Mouse (Mus musculus) 3134 (cell line): ENCODE data around the gene Ttc16.

Source experiments
- DNase-seq: peaks from one replicate; pipeline ENCODE4 v3.0.0-alpha.2; 2011; ENCODE audit warnings: low spot score; ENCODE audit not compliant: insufficient read length; ENCODE audit errors: extremely low read depth

Gene Ttc16

DNA sequence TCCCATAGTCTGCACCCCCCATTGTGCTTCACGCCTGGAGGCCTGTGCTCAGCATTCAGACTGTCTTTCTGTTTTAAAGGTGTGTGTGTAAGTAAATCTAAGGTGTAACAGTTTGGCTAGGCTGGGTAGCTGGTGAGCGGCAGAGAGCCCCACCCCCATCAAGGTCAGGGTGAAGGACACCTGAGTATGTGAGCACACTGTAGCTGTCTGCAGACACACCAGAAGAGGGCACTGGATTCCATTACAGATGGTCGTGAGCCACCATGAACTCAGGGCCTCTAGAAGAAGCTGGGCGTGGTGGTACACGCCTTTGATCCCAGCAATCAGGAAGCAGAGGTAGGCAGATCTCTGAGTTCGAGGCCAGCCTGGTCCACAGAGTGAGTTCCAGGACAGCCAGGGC is 6.3 kb upstream of the Ttc16 start:
- DNase-seq, result no peak

DNA sequence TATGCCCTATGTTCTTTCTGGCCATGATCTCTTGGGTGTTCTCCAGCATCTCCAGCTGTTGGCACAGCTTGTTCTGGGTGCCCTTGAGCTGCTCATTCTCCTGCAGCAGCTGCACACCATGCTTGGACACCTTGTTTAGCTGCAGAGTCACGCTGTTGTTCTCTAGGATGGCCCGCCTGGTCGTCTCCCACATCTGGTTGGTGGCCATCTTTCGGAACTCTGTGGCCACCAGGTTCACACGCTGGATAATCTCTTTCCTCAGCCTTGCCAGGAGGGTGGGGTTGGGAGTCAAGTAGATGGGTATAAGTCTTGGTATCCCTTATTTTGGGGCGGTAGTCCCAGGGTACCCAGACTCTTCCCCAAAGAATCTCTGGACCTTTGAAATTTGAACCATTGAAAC is 4.3 kb upstream of the Ttc16 start:
- DNase-seq, result no peak

- DNase-seq, result no peak
Measured at GRCm38 (mm10) chr2:32779131-32779530, 3.7 kb upstream of the Ttc16 start.

- DNase-seq, result no peak
Measured at GRCm38 (mm10) chr2:32778081-32778480, 2.6 kb upstream of the Ttc16 start.

- peak; percentile 76 for DNase-seq
Measured at GRCm38 (mm10) chr2:32776192-32776591, 759 bp upstream of the Ttc16 start.

- DNase-seq, result no peak
Measured at GRCm38 (mm10) chr2:32772626-32773279, 2.7 kb downstream of the Ttc16 start.

GRCm38 (mm10) chr2:32771886-32772285 is 3.5 kb downstream of the Ttc16 start:
- no peak for DNase-seq

DNA sequence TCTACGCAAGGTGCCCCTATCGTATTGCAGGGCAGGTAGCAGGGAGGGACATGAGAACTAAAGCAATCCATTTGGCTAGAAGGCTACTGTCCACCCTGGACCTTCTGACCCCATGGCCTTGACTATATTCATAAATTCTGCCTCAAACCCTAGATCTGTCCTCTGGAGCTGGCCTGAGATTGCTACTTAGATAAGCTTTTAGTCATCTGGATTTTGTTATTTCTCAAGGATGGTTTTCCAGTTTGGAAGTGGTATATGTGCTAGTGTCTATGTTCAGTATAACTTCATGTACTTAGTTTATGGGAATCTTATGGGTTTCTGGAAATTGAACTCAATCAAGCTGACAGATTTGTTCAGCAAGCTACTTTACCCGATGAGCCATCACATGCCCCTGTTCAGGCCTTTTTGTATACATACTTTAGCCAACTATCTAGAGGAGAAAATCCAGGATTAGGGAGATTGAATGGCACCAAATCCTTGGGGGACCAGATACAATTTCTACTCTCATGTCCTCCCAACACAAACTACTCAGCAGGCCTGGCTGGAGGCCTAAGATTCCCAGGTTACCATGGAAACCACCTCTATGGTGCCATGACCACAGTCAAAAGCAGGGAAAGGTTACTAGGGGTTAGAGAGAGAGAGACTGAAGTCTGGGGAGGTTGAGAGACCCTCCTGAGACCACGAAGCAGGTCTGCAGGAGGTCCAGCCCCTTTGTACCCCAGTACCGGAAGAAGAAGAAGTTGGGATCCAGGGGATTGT is 5.9 kb downstream of the Ttc16 start:
- no peak for DNase-seq

GRCm38 (mm10) chr2:32768661-32769285 is 6.7 kb downstream of the Ttc16 start:
- DNase-seq, result no peak

- no peak for DNase-seq
Measured at GRCm38 (mm10) chr2:32767241-32767640, 8.2 kb downstream of the Ttc16 start.

- no peak for DNase-seq
Measured at GRCm38 (mm10) chr2:32763353-32763752, 12.1 kb downstream of the Ttc16 start.

DNA sequence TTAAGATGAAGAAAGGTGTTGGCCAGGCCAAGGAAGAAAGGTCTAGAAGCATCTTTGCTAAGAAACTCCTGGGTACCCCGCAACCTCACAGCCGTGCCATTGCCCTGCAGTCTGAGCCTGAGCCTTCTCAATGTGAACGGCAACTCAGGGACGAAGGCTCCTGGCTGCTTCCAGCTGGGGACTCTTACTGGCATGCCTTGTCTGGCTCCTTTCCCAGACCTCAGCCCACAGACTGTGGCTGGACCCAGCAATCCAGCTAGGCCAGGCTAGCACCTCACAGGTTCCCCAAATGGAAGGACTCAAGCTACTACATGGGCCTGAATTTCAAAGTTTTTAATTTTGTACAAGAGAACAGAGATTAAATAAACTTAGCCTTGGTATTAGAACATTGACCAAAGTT is 13.6 kb downstream of the Ttc16 start:
- no peak for DNase-seq

GRCm38 (mm10) chr2:32761361-32761760 is 14.1 kb downstream of the Ttc16 start:
- no peak for DNase-seq

DNA sequence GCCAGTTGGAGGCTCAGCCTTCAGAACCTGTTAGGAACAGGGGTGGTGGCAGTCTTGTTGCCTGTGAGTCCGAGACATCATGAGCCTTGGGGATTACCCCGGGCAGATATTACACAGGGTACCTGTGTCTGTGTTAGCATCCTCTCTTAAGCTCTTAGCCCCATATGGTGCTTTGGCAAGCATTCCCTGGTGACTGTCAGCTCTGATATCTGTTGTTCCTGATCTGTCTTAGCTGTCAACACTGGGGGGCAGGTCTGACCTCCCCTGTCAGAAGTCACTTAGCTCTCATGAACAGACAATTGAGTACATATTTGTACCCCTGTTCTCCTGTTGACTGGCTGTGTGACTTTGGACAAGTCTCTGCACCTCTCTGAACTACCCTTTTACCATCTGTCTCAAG is 16.4 kb downstream of the Ttc16 start:
- no peak for DNase-seq

DNA sequence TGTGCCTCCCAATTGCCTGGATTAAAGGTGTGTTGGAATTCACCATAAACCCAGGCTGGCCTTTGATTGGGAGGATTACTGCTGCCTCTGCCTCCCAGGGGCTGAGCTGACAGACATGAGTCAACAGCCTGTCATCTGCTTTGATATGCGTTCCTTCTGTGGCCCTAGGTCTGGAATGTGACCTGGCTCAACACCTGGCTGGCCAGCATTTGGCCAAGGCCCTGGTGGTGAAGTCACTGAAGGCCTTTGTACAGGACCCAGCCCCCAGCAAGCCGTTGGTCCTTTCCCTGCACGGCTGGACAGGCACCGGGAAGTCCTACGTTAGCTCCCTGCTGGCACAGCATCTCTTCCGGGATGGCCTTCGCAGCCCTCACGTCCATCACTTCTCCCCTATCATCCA is 16.9 kb downstream of the Ttc16 start:
- DNase-seq, result no peak

DNA sequence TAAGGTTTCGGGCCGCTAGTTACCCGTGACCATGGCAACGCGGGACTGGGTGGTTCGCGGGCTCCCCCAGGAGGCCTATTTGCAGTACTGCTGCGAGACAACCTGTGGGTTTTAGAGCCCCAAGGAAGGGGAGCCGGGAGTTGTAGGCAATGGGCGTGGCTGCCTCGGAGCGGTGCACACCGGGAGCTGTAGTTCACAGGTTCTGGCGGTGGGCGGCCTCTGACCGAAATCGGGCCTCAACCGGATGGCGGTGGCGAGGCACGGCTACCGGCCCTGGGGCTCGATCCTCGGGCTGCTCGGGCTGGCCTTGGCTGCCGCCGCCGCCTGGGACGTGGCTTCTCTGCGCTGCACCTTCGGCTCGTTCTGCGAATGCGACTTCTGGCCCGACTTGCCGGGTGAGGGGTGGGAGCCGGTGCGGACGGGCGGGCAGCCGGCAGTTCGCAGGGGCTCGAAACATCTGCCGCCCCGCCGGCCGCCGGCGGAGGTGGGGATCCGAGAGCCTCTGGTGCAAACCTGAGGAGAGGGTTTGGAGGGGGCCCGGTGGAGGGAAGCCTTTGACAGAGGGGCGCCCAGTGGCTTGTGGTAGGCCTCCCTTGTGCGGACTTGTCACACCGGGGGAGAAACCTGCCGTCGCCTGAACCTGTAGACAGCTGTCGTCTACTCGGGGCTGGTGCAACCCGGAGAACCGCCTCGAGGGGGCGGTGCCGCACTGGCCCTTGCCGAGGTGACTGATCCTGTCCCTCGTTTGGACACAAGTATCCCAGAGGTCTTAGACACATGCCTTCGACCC is 18.2 kb downstream of the Ttc16 start, which contains the start of gene Tor2a:
Gene Tor2a, plus strand, starts transcription at position 179 of the 790 bp plus-strand sequence.
- peak; percentile 93 for DNase-seq

DNA sequence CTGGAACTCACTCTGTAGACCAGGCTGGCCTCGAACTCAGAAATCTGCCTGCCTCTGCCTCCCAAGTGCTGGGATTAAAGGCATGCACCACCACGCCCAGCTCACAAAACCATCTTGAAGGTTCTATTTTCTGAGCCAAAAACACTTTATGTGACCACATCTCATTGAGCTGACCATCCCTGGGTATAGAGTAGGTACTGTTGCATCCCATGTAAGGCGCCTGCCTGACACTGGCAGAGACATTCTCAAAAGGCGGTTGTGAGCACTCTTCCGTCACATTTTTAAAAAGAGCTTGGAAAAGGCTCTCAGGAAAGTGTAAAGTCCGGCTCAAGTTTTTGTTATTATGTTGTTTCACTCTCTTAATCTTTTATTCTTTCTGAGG is 18.8 kb downstream of the Ttc16 start:
- DNase-seq, result no peak

DNA sequence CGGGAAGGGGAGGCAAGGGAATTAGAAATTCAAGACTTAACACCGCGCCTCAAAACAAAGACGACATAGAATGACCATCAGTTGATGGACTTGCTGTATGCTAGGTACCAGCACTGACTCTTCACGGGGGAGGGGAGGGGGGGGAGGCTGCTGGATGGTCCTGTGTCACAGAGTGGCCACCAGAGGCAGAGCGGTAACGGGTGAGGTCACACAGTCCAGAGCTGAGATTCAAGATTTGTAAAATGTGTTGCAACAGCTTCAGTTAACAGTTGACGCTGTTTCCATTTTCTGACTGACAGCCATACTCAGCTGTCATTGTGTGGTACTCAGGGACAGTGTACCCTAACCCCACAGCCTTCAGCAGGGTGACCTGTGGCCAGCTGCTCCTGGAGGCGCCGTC is 23.3 kb downstream of the Ttc16 start:
- DNase-seq, result no peak

DNA sequence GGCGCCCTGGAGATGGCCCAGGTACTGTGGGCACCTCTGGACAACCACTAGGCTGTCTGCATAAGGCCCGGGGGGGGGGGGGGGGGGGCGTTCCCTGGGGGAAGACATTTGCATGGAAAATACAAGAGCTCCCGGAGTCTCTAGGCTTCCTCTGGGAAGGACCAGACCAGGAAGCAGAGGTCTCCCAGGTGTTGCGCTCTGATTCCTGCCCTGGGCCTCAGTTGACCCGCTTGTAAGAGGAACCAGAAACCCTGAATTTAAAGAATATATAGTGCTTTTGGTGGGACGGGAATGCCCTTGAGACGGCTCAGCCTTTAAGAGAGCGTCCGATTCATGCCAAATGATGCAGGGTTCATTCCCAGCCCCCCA is 23.8 kb downstream of the Ttc16 start:
- DNase-seq, result no peak

DNA sequence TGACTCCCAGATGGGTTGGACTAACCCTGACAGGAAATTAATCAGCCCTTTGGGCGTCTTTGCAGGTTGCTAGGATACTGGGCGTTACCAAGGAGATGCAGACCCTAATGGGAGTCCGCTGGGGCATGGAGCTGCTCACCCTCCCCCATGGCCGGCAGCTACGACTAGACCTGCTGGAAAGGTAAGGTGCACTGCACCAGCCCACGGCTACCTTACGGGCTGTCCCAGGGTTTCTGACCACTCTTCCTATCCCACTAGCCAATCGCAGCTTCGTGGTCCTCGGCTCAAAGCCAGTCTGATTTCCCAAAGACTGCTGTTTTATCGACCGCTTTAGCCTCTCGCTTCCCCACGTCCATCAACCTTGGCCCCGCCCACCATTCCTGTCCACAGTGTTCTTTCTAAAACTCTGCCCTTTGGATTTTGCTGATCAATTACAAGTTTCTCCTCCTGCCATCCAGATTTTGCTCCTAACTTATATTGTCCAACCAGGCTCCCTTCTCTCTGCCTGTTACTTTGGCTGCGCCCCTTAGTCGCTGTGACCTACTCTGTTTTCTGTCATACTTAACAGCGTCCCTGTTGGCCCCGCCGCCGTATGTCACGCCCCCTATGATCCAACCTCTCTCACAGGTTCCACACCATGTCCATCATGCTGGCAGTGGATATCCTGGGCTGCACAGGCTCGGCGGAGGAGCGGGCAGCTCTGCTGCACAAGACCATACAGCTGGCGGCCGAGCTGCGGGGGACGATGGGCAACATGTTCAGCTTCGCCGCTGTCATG is 24.4 kb downstream of the Ttc16 start:
- DNase-seq, result peak; percentile 85
